Mouse (Mus musculus) heart, postnatal 0 days (tissue): ENCODE measurements around the gene Arhgef2. TPM values are rescaled to one million over a fixed set of nuclear protein-coding genes. Genes with fewer than 3 reads are reported as not detected.

Experiments used
- ATAC-seq: fragments of 200-750 bp; cut with Nextera tagmentation; 2 replicates; pipeline ENCODE4 v1.8.0; 2017; ENCODE audit warnings: low read depth, moderate number of reproducible peaks, moderate library complexity; ENCODE audit not compliant: insufficient read depth
- DNase-seq: peaks from one replicate; pipeline ENCODE4 v3.0.0-alpha.2; 2016; ENCODE audit warnings: low spot score
- H3K27ac ChIP-seq: fragments of 300-500 bp; sonication (generic); 2 replicates; pipeline ENCODE4 v1.5.1; 2014; ENCODE audit warnings: low read depth, mild to moderate bottlenecking
- H3K27me3 ChIP-seq: fragments of 300-500 bp; sonication (generic); 2 replicates; pipeline ENCODE4 v1.6.1; 2014; ENCODE audit warnings: low read length, mixed read lengths; ENCODE audit not compliant: control insufficient read depth, insufficient read depth
- H3K36me3 ChIP-seq: fragments of 300-500 bp; sonication (generic); replicated peaks from 2 replicates; pipeline ENCODE4 v1.6.1; 2014; ENCODE audit warnings: low read length, mixed read lengths; ENCODE audit not compliant: control insufficient read depth, insufficient read depth
- H3K4me1 ChIP-seq: fragments of 300-500 bp; sonication (generic); 2 replicates; pipeline ENCODE4 v1.6.1; 2014; ENCODE audit warnings: antibody characterized with exemption; ENCODE audit not compliant: control insufficient read depth, insufficient read depth
- H3K4me2 ChIP-seq: fragments of 300-500 bp; sonication (generic); 2 replicates; pipeline ENCODE4 v1.6.1; 2014; ENCODE audit warnings: low read depth, mild to moderate bottlenecking, low read length, moderate library complexity
- H3K4me3 ChIP-seq: fragments of 300-500 bp; sonication (generic); 2 replicates; pipeline ENCODE4 v1.5.1; 2014; ENCODE audit warnings: low read depth, low read length
- H3K9ac ChIP-seq: fragments of 300-500 bp; sonication (generic); replicated peaks from 2 replicates; pipeline ENCODE4 v1.6.1; 2014; ENCODE audit warnings: low read depth, low read length, mixed read lengths
- H3K9me3 ChIP-seq: fragments of 300-500 bp; sonication (generic); replicated peaks from 2 replicates; pipeline ENCODE4 v1.6.1; 2016; ENCODE audit warnings: low read length; ENCODE audit not compliant: control insufficient read depth
- CTCF ChIP-seq: IDR thresholded peaks from 2 replicates; pipeline ENCODE4 v1.5.1; 2016; ENCODE audit warnings: antibody characterized with exemption, control low read depth, low read depth
- EP300 ChIP-seq: IDR thresholded peaks from 2 replicates; pipeline ENCODE4 v1.6.1; 2016; ENCODE audit warnings: antibody characterized with exemption, low read depth
- WGBS: fragments of 180-500 bp; shearing (Covaris S2); extraction: QIAGEN DNeasy Blood & Tissue Kit; methylation state at CpG from one replicate; pipeline ENCODE4 v1.1.7; 2014; 5-methylcytosine and 5-hydroxymethylcytosine counted together
- polyA plus RNA-seq: library from polyadenylated mRNA; unstranded; fragments of >200 nt; fragmentation: Nextera tagmentation; extraction: Ambion mirVana; gene quantifications from 2 replicates; pipeline ENCODE4 v1.2.1, GENCODE M21; 2015
- total RNA-seq: library from RNA; depleted of rRNA; stranded (reverse); fragments of >200 nt; gene quantifications from 2 replicates; pipeline ENCODE4 v1.2.3, GENCODE M21; 2014; ENCODE audit warnings: low replicate concordance

The Arhgef2 gene
- total and polyA plus RNA-seq, 2 experiments from 2014 or later, result 56.1 to 146 TPM

DNA sequence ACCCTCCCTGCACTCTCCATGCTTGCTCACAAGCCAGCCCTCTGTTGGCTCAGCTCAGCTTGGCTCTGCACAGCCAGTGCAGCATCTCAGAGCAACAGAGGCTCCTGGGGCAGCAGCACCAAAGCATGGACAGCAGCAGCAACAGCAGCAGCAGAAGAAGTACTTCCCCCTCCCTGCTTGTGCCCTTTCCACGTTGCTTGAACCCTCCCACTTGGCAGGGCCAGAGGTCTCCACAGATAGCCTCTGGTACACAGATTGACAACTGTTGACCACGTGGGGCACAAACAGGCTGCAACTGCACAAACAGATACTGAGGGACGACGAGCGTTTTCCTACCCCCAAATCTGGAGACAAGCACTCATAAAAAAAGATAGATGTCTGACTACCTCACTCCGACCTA is 54.0 kb downstream of the Arhgef2 start:
- Histone ChIP-seq H3K9ac (no peak overlapping the region), H3K4me3 (no peak overlapping the region), H3K4me2 (no peak overlapping the region), H3K27ac (no peak overlapping the region), H3K9me3 (no peaks in the 10 kb centered on the region), H3K36me3 (no peaks in the 10 kb centered on the region), H3K27me3 (no peaks in the 10 kb centered on the region), H3K4me1 (peaks cover 7% of the 10 kb centered on the region; the same call in 1 of the 2 replicates)
- ATAC-seq (no peak), DNase-seq (no peak)
- WGBS, result 17% methylated on average over 6 of the region's 6 CpGs
- TF ChIP-seq CTCF, result no peak
- TF ChIP-seq EP300, result no peak

DNA sequence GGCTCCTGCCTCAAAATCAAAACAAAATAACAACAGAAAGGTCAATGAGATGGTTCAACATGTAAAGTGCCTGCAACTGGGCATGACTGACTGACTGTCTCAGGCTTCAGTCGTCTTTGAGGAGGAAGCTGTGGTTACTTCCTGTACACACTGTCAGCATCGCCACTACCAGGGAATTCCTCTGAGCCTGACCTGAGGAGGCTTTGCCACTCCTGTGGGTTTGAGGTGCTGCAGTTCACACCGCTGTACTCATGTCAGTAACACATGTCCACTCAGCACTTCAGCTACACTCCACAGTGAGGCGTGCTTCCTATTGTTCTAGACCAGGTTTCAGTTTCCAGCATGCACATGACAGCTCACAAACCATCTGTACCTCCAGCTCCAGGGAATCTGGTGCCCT is 58.3 kb downstream of the Arhgef2 start:
- no peak overlapping the region for H3K4me2 ChIP-seq
- H3K4me3 ChIP-seq, result no peak overlapping the region
- 61% methylated on average over 4 of the region's 4 CpGs for WGBS
- no peak for ATAC-seq
- no peak overlapping the region for H3K9ac ChIP-seq
- no peak for DNase-seq
- H3K36me3 ChIP-seq, result no peaks in the 10 kb centered on the region
- no peaks in the 10 kb centered on the region for H3K9me3 ChIP-seq
- H3K4me1 ChIP-seq, result no peaks in the 10 kb centered on the region
- TF ChIP-seq CTCF (no peak), EP300 (no peak)
- no peaks in the 10 kb centered on the region for H3K27me3 ChIP-seq
- no peak overlapping the region for H3K27ac ChIP-seq

DNA sequence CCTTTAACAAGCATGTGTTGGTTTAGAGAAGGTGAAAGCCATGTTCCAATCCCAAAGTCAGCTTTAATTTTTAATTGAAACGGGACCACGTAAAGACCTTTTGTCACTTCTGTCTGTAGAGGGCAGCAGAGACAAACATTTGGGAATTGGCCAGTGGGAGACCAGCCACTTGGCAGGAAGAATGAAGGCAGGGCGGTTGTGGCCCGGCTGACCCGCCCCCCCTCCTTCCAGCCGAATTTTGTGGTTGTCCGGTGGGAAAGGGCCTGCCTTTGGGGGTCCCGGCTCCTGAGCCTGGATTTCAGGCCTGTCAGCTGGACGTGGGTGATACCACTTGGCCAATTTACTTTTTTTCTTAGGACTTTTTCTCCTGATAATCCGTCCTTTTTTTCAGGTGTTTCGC is 71.6 kb downstream of the Arhgef2 start:
- H3K36me3 ChIP-seq, result no peaks in the 10 kb centered on the region
- no peak for TF ChIP-seq EP300
- TF ChIP-seq CTCF, result peak; percentile 78

DNA sequence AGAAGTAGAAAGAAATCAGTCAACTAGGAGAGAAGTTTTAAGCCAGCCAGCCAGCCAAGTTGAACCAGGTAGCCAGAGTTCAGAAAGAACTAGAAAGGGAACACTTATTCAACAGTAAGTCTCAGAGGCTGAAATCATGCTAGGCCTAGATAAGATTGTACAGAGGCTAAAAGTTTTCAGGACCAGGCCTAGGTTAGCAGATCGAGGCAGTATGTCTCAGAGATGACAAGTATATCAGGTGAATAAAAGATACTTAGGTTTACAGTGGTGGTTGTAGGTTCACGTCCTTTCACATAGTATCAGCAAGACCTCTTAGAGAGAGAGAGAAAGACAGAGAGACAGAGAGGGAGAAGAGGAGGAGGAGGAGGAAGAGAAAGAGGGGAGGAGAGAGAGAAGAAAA is 78.0 kb downstream of the Arhgef2 start:
- 57% methylated on average over 2 of the region's 2 CpGs for WGBS
- ATAC-seq, result no peak
- DNase-seq, result no peak
- TF ChIP-seq CTCF, result no peak
- TF ChIP-seq EP300, result no peak
- H3K27ac ChIP-seq, result no peak overlapping the region
- H3K4me3 ChIP-seq, result no peak overlapping the region
- no peak overlapping the region for H3K9ac ChIP-seq
- H3K4me2 ChIP-seq, result no peak overlapping the region
- no peaks in the 10 kb centered on the region for H3K27me3 ChIP-seq
- H3K36me3 ChIP-seq, result peaks cover 8% of the 10 kb centered on the region; the same call in 1 of the 2 replicates
- H3K9me3 ChIP-seq, result no peaks in the 10 kb centered on the region
- H3K4me1 ChIP-seq, result peaks cover 14% of the 10 kb centered on the region

More for the DNA sequence above, 71.6 kb downstream of the Arhgef2 start:
- Histone ChIP-seq H3K27ac (no peak overlapping the region), H3K4me2 (peak overlapping the region; percentile 59), H3K4me3 (peak overlapping the region; percentile 37), H3K27me3 (no peaks in the 10 kb centered on the region), H3K9ac (no peak overlapping the region; the same call in 1 of the 2 replicates), H3K4me1 (no peaks in the 10 kb centered on the region), H3K9me3 (no peaks in the 10 kb centered on the region)
- 9% methylated on average over 11 of the region's 11 CpGs for WGBS
- peak; percentile 84 for DNase-seq
- peak; percentile 77; the same call in 1 of the 2 replicates for ATAC-seq

DNA sequence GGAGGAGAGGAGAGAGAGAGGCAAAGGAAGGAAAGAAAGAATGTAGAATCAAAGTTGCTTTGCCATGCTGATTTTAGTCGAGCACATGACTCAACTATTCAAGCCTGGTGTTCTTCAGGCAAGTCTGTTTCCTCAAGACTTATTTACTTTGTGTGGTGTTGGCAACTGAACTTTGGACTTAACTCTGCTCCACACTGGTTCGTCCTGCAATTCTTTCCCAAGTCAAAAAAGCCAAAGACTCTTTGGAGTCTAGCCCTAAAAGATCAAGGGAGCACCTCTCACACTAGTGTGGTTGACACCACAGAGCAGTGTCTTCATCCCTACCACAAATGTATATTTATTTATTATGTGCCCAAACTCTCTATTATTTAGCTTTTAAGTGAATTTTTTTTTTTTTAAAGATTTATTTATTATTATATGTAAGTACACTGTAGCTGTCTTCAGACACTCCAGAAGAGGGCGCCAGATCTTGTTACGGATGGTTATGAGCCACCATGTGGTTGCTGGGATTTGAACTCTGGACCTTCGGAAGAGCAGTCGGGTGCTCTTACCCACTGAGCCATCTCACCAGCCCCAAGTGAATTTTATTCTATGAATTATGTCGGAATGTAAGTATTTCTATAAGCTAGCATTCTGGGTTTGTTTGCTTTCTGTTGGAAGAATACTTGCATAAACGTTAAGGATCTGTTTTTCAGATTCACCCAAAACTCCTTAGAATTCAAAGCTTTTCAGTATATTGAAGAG is 78.6 kb downstream of the Arhgef2 start:
- H3K9ac ChIP-seq, result peak overlapping the region; percentile 60
- WGBS, result 57% methylated on average over 7 of the region's 8 CpGs
- TF ChIP-seq EP300 (no peak), CTCF (no peak)
- peak overlapping the region; percentile 71 for H3K4me3 ChIP-seq
- no peaks in the 10 kb centered on the region for H3K27me3 ChIP-seq
- H3K36me3 ChIP-seq, result peaks cover 13% of the 10 kb centered on the region
- peak overlapping the region; percentile 96 for H3K27ac ChIP-seq
- H3K4me2 ChIP-seq, result peak overlapping the region; percentile 68
- H3K4me1 ChIP-seq, result peaks cover 14% of the 10 kb centered on the region
- ATAC-seq (no peak), DNase-seq (no peak)
- H3K9me3 ChIP-seq, result no peaks in the 10 kb centered on the region
